Mouse (Mus musculus) lung, postnatal 0 days (tissue): ENCODE measurements at regions not wholly inside any gene's neighbourhood (a gene's known extent, or its start where the extent isn't known, plus 50 kb on each side); places are given as distances from the start of the nearest gene placed in this dataset.

Source experiments
- CTCF ChIP-seq: IDR thresholded peaks from 2 replicates; pipeline ENCODE4 v1.5.1; 2016; ENCODE audit warnings: antibody characterized with exemption, mild to moderate bottlenecking
- EP300 ChIP-seq: IDR thresholded peaks from 2 replicates; pipeline ENCODE4 v1.6.1; 2016; ENCODE audit warnings: antibody characterized with exemption, mild to moderate bottlenecking, control low read depth

DNA sequence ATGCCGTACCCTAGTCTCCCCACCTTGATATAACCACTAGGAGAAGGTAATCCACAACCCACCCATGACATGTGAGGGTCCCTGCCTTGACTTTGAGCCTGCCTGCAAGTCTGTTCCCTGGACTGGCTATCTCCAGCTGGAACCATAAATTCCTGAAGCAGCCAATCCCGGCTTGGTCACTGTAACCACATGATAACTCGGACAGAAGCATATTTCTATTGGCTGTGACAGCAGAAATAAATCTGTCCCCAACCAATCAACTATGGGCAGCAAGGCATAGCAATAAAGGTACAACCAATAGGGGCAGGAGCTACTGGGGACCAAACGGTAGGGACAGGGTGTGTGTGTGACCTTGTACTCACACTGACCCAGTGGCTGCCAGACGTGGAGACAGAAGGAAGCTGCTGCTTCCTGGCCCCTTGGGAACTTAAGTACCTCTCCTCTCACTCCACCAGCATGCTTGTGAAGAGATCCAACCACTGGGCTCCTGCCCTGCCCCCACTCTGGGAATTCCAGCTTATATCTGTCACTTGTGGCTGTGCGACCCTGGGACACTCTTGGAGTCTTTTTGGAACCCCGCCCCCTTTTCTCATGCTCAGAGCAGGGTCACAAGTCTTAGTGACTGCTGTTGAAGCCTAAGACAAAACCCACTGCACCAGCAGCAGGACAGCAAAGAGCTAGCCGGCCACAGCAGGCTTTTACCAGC is 51.8 kb upstream of the Ttc34 start:
- TF ChIP-seq EP300 (no peak), CTCF (no peak)
